Mouse (Mus musculus): ENCODE measurements around the gene Rtbdn. TPM values are rescaled to one million over a fixed set of nuclear protein-coding genes. Genes with fewer than 3 reads are reported as not detected.
A peak's percentile ranks its signal among the peaks of the same experiment; 100 is the strongest.
"Not testable (repeated sequence)": the region's sequence is repeated elsewhere in the genome, so short reads cannot be mapped to it uniquely, and the experiment has no call there.

The Rtbdn gene
- not detected for total RNA-seq (2021)
- long read RNA-seq, experiment 1: 0 reads
- long read RNA-seq, experiment 2: 0 reads

DNA sequence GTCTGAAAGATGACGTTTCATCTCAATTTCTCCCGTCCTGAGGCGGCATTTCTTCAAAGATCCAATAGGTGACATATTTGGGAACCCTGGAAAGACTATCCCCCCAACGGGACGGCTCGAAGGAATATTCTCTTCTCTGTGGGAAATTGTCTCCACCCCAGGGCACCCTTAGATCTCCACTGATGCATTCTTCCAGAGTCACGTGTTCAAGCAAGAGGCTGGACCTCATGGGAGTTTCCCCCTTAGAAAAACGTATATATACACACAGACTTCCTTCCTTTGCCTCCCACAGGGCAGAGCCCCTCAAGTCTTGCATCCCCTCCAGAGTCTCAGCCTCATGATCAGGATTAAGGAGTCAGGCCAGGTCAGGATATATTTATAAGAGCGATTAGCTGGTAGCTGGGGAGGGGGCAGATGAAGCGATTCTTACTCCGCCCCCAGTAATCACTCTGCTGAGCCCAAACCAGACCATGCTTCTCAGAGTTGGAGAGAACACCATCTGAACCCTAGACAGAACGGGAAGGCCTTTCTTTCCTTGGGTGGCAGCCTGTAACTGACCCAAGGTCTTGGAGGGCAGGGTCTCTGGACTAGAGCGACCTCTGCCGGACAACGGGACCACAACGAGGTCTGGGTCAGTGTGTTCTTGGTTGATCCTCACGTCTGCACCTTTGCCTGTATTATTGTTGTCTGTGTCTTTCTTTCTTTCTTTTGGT lies at the start of gene Rtbdn:
Gene Rtbdn, plus strand, starts transcription at position 464 of the 713 bp plus-strand sequence.
- no peak for DNase-seq

- DNase-seq: no peak
Measured at GRCm38 (mm10) chr8:84901071-84901470, 45.7 kb upstream of the Rtbdn start.

DNA sequence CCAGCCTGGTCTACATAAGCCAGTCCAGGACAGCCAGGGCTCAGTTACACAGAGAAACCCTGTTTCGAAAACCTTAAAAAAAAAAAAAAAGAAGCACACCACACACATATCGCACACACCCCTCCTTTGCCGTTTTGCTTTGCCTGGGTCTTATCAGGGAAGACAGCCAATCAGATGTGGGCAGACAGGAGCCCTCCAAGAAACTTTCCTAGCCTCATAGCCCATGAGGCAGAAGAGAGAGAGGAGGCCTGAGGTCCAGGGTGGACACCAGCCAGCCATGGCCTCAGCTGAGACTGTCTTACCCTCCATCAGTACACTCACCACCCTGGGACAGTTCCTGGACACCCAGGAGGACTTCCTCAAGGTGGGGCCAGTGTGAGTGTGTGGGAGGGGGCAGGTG lies 45.0 kb upstream of the Rtbdn start, which contains the start of gene Klf1:
Gene Klf1, plus strand, starts transcription at position 177 of the 400 bp plus-strand sequence.
- no peak for DNase-seq

GRCm38 (mm10) chr8:84902367-84902919 lies 44.3 kb upstream of the Rtbdn start:
- DNase-seq: no peak

- DNase-seq: peak; percentile 92 to 93
Measured at GRCm38 (mm10) chr8:84902920-84903661, 43.7 kb upstream of the Rtbdn start.

- DNase-seq: no peak
Measured at GRCm38 (mm10) chr8:84904351-84904750, 42.4 kb upstream of the Rtbdn start.

DNA sequence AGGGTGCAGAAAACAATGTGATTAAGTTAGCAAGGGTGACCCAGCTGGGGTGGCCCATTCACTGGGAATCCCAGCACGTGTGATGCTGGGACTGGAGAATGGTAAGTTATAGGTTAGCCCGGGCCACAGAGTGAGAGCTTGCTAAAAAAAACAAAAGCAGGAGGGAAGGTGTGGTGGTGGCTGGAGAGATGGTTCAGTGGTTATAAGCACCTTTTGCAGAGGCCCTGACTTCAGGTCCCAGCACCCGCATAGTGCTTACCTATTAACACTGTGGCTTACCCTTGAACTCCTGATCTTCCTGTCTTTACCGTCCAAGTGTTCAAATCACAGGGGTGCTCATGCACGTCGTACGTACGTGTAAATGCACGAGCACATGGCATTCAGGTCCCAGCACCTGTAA lies 39.8 kb upstream of the Rtbdn start:
- DNase-seq: no peak

DNA sequence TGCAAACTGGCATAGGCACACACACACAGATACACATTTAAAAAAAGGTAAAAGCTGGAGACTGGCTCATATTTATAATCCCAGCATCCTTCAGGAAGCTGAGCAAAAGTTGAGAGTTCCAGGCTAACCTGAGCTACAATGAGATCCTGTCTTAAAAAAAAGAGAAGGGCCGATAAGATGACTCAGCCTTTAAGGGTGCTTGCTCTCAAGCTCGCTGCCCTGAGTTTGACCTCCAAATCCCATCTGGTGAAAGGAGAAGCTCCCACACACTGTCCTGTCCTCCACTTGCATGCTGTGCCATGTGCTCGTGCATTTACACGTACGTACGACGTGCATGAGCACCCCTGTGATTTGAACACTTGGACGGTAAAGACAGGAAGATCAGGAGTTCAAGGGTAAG lies 39.3 kb upstream of the Rtbdn start:
- DNase-seq: no peak

- not testable (repeated sequence) for DNase-seq
Measured at GRCm38 (mm10) chr8:84907979-84908378, 38.8 kb upstream of the Rtbdn start.

DNA sequence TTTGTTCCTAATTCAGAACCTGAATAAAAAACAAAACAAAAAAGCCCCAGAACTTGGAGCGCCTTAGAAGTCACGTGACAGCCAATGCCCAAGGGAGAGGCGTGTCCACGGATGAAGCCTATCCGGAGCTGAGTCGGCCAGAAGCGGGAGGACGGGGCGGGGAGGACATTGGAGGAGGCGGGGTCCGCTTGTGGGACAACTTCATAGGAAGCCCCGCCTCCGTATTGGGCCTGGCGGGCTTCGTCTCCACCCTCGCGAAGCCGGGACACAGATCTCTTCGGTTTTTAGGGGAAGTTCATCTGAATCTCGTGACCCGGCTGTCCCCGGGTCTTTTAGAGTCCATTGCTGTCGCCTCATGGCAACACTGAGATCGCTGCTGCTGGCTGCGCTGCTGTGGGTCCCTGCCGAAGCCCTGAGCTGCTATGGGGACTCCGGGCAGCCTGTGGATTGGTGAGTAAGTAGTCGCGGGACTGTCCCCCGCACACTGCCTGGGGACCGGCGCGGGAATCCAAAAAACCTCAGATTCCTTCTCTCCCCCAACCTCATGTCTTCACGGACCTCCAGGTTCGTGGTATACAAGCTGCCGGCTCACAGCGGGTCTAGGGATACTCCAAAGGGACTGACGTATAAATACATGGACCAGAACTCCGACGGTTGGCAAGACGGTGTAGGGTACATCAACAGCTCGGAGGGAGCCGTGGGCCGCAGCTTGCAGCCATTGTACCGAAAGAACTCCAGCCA lies 38.2 kb upstream of the Rtbdn start, which contains the start of gene Dnase2a:
Gene Dnase2a, plus strand, starts transcription at position 140 of the 741 bp plus-strand sequence.
- peak; percentile 98 to 99 for DNase-seq

DNA sequence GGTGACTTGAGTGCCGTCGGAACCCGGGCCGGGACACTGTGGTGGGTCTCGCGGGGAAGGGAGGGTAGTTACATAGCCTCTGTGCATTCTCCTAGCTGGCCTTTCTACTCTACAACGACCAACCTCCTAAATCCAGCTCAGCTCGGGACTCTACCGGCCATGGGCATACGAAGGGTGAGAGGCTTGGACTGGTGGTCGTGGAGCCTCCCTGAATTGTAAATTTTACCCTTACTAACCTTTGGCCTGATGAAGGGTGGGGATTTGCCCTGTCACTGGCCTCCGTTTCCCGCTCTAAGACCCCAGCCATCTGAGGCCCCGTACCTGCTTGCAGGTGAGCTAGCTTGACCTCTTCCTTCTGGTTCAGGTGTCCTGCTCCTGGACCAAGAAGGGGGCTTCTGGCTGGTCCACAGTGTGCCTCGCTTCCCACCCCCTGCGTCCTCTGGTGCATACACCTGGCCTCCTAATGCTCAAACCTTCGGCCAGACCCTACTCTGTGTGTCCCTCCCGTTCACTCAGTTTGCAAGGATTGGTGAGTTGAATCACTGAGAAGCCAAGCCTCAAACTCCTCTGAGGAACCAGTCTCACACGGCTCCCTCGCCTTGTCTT lies 37.5 kb upstream of the Rtbdn start:
- no peak for DNase-seq

DNA sequence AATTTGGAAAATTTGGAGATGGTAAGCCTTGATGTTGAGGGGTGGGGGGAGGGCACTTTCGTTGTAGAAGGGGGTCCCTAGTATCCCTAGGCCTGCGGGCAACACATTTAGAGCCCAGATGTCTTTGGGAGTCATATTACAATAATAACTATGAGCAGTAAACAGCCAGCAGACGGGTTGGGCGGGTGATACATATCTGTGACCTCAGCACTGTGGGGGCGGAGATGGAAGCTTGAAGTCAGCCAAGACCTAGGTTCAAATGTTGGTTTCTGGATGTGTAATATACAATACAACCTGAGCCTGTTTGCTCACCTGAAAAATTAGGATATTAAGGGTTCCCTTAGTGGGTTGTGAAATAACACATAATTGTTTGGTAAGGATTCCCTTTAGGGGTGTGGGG lies 36.8 kb upstream of the Rtbdn start:
- DNase-seq: no peak

GRCm38 (mm10) chr8:84910551-84910950 lies 36.2 kb upstream of the Rtbdn start:
- DNase-seq: no peak

GRCm38 (mm10) chr8:84911854-84912253 lies 34.9 kb upstream of the Rtbdn start:
- no peak for DNase-seq

- DNase-seq: no peak
Measured at GRCm38 (mm10) chr8:84912391-84912790, 34.4 kb upstream of the Rtbdn start.

- peak; percentile 71 to 76 for DNase-seq
Measured at GRCm38 (mm10) chr8:84912895-84913501, 33.8 kb upstream of the Rtbdn start.

DNA sequence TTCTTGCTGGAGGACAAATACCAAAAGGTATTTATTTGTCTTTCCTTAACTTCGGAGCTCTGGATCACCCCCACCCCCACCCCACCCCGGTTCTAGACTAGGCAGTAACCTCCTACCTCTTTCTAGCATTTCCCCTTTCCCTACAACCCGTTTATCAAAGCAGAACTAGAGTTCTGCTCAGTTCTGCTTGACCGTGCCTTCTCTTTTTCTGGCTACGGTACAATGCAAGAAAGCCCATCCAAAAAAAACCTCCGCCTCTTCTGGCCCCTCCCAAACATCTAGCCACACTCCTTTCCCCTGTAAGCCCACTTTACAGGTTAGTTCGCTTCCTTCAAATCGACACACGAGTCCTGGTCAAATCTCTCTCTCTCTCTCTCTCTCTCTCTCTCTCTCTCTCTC lies 33.3 kb upstream of the Rtbdn start:
- DNase-seq: no peak

DNA sequence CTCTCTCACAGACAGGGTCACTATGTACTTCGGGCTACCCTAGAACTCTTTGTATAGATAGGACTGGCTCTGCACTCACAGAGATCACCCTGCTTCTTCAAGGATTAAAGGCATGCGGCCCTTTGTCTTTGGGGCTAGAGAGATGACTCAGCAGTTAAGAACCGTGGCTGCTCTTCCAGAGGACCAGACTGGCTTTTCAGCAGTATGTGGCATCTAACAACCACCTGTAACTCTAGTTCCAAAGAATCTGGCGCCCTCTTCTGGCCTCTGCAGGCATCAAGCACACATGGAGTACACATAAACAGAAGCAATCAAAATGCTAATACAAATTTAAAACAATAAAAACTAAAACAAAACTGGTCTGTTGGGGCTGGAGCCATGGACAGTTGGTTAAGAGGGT lies 32.8 kb upstream of the Rtbdn start:
- no peak for DNase-seq

GRCm38 (mm10) chr8:84915269-84915668 lies 31.5 kb upstream of the Rtbdn start:
- DNase-seq: no peak

DNA sequence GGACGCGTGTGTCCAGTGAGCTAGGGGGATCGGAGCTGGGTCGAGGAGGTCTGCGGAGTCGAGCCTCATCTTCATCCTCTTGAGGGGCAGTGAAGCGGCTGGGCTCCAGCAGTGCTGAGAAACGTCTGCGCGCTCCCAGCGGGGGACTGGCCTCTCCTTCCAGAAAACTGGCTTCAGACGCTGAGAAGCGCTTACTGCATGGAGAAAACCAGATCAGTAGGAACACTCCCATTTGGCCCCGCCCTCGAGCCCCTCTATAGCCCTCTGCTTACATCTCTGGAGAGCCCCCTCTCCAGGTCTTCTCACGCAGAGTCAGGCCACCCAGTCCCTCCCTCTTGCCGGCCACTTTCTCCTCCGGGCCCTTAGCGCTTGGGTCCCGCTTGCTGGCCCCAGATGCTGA lies 29.0 kb upstream of the Rtbdn start:
- no peak for DNase-seq

DNA sequence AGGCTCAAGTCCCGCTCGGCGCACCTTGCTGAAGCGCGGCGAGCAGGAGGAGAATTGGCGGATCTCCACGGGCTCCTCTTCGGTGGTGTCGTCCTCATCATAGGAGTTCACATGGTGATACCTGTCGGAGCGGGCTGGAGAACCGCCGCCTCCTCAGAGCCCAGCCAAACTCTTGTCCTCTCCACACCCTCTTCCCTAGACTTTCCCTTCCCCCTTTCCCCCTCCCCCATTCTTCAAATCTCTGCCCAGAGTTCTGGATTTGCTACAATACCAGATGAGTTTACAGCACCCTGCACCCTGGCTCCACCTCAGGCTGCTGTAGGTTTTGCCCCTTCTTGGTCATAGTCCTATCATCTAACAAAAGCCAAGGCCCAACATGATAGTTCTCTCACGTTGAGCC lies 28.1 kb upstream of the Rtbdn start:
- DNase-seq: no peak

GRCm38 (mm10) chr8:84921596-84921995 lies 25.2 kb upstream of the Rtbdn start:
- DNase-seq: no peak

Measured in heart, adult 18-20 months (tissue).